Mouse (Mus musculus) small intestine, adult 2 months (tissue): ENCODE data around the gene Arhgef3.

Experiments
- CTCF ChIP-seq: fragments of 200-500 bp; IDR thresholded peaks from 2 replicates; pipeline ENCODE4 v1.5.1; 2012; ENCODE audit warnings: low read depth, mild to moderate bottlenecking, control low read depth, inconsistent platforms, low read length, moderate library complexity, mixed read lengths; ENCODE audit not compliant: insufficient replicate concordance, insufficient read length; ENCODE audit errors: extremely low read depth
- POLR2A ChIP-seq: fragments of 200-500 bp; IDR thresholded peaks from 2 replicates; pipeline ENCODE4 v1.6.1; 2012; ENCODE audit warnings: low read depth, mild to moderate bottlenecking, control low read depth, inconsistent platforms, low read length, moderate library complexity

GRCm38 (mm10) chr14:27422301-27422700 is 307.6 kb downstream of the Arhgef3 start:
- TF ChIP-seq CTCF: no peak
- no peak for TF ChIP-seq POLR2A
